Mouse (Mus musculus): Measurements from ENCODE around the gene Pbx4. TPM values are rescaled to one million over a fixed set of nuclear protein-coding genes. Genes with fewer than 3 reads are reported as not detected.

Pbx4 gene
- polyA plus RNA-seq, 1 experiment from 2014 or later, result 8.8 TPM

DNA sequence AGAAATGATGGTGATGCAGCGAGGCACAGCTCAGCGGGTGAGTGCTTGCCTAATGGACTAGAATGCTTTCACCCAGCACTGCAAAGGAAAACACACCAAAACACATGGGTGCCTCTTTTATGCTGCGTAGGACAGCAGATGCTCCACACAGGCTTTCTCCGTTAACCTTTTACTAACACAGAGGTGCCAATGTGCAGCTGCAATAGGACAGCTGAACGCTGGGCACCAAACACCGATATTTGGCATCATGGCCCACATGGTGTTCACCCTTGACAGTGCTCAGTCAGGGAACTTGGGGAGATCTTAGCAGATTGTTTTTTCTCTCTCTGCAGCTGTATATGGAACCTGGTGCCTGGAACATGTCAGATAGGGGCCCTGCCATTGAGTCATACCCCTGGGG lies 37.4 kb upstream of the Pbx4 start:
- peaks cover 56% of the 10 kb centered on the region for H3K36me3 ChIP-seq (ENCODE audit: control insufficient read depth, insufficient read depth, low read length)
- WGBS, result 93% methylated on average over 6 of the region's 6 CpGs

DNA sequence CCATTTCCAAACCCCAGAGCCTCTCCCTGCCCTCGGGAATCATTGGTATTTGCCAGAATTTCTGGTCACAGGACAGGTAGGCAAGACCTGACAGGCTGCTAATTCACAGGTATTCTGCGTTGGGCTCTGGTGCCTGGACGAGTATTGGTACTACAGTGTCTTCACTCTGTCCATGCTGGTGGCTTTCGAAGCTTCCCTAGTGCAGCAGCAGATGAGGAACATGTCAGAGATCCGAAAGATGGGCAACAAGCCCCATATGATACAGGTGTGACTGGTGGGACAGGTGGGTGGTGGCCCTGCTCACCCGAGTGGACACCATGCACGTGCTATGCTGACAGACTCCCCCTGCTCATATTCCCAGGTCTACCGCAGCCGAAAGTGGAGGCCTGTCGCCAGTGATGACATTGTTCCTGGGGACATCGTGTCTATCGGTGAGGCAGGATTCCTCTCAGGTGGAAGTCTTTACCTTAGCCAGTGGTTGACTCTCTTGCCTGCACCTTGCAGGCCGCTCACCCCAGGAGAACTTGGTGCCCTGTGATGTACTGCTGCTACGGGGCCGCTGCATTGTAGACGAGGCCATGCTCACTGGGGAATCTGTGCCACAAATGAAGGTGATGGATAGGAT lies 35.5 kb upstream of the Pbx4 start:
- Histone ChIP-seq H3K27me3 (ENCODE audit: control insufficient read depth, insufficient read depth, low read length) (no peaks in the 10 kb centered on the region), H3K36me3 (ENCODE audit: control insufficient read depth, insufficient read depth, low read length) (peaks cover 72% of the 10 kb centered on the region), H3K4me3 (ENCODE audit: low read depth, low read length) (no peak overlapping the region), H3K4me2 (replicated peaks; ENCODE audit: low read depth, low read length) (no peak overlapping the region), H3K9ac (replicated peaks; ENCODE audit: low read depth, low read length) (no peak overlapping the region), H3K9me3 (ENCODE audit: control insufficient read depth, low read depth, low read length) (no peaks in the 10 kb centered on the region), H3K4me1 (ENCODE audit: control insufficient read depth, insufficient read depth, low read length) (peaks cover 10% of the 10 kb centered on the region), H3K27ac (ENCODE audit: low read length) (no peak overlapping the region)
- no peak for ATAC-seq (ENCODE audit: insufficient number of reproducible peaks, insufficient read depth, low FRiP score, low read depth)
- WGBS, result 97% methylated on average over 16 of the region's 16 CpGs

More for the DNA sequence above, 37.4 kb upstream of the Pbx4 start:
- Histone ChIP-seq H3K9ac (replicated peaks; ENCODE audit: low read depth, low read length) (no peak overlapping the region), H3K27ac (ENCODE audit: low read length) (no peak overlapping the region), H3K27me3 (ENCODE audit: control insufficient read depth, insufficient read depth, low read length) (no peaks in the 10 kb centered on the region), H3K4me2 (replicated peaks; ENCODE audit: low read depth, low read length) (no peak overlapping the region), H3K4me1 (ENCODE audit: control insufficient read depth, insufficient read depth, low read length) (peaks cover 10% of the 10 kb centered on the region), H3K4me3 (ENCODE audit: low read depth, low read length) (no peak overlapping the region), H3K9me3 (ENCODE audit: control insufficient read depth, low read depth, low read length) (no peaks in the 10 kb centered on the region)
- ATAC-seq (ENCODE audit: insufficient number of reproducible peaks, insufficient read depth, low FRiP score, low read depth), result no peak

DNA sequence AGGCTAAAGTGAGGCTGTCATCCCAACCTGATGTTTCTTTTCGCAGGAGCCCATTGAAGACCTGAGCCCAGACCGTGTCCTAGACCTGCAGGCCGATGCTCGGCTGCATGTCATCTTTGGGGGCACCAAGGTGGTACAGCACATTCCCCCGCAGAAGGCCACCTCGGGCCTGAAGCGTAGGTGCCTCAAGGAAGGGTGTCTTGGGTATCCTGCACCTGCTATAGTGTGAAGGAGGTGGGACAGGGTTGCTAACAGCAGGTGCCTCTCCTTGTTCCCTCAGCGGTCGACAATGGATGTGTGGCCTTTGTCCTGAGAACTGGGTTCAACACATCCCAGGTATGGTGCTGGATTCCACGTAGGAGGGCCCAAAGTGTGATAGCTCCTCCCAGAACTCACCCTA lies 34.6 kb upstream of the Pbx4 start:
- WGBS, result 92% methylated on average over 10 of the region's 10 CpGs

DNA sequence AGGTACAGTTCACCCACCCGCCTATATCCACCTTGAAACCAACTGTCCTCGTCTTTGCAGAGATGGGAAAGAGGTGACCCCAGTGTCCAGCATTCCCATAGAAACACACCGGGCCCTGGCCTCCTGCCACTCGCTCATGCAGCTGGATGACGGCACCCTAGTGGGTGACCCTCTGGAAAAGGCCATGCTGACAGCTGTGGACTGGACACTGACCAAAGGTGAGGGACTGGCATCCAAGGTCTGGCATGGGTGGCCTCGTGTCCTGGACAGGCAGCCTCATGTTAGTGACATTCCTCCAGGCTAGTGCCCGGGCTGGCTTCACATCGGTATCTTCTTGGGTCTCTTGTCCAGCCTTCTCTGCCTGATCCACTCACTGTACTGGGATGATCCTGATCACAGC lies 33.0 kb upstream of the Pbx4 start:
- Histone ChIP-seq H3K27ac (ENCODE audit: low read length) (no peak overlapping the region), H3K36me3 (ENCODE audit: control insufficient read depth, insufficient read depth, low read length) (peaks cover 90% of the 10 kb centered on the region), H3K4me3 (ENCODE audit: low read depth, low read length) (no peak overlapping the region), H3K9me3 (ENCODE audit: control insufficient read depth, low read depth, low read length) (no peaks in the 10 kb centered on the region), H3K9ac (replicated peaks; ENCODE audit: low read depth, low read length) (no peak overlapping the region), H3K4me1 (ENCODE audit: control insufficient read depth, insufficient read depth, low read length) (no peaks in the 10 kb centered on the region), H3K4me2 (replicated peaks; ENCODE audit: low read depth, low read length) (no peak overlapping the region), H3K27me3 (ENCODE audit: control insufficient read depth, insufficient read depth, low read length) (no peaks in the 10 kb centered on the region)
- WGBS, result 93% methylated on average over 8 of the region's 8 CpGs
- no peak for ATAC-seq (ENCODE audit: insufficient number of reproducible peaks, insufficient read depth, low FRiP score, low read depth)

More for the DNA sequence above, 34.6 kb upstream of the Pbx4 start:
- Histone ChIP-seq H3K27me3 (ENCODE audit: control insufficient read depth, insufficient read depth, low read length) (no peaks in the 10 kb centered on the region), H3K9ac (replicated peaks; ENCODE audit: low read depth, low read length) (no peak overlapping the region), H3K4me1 (ENCODE audit: control insufficient read depth, insufficient read depth, low read length) (peaks cover 1% of the 10 kb centered on the region), H3K27ac (ENCODE audit: low read length) (no peak overlapping the region), H3K4me3 (ENCODE audit: low read depth, low read length) (no peak overlapping the region), H3K4me2 (replicated peaks; ENCODE audit: low read depth, low read length) (no peak overlapping the region), H3K36me3 (ENCODE audit: control insufficient read depth, insufficient read depth, low read length) (peaks cover 81% of the 10 kb centered on the region), H3K9me3 (ENCODE audit: control insufficient read depth, low read depth, low read length) (no peaks in the 10 kb centered on the region)
- no peak for ATAC-seq (ENCODE audit: insufficient number of reproducible peaks, insufficient read depth, low FRiP score, low read depth)

DNA sequence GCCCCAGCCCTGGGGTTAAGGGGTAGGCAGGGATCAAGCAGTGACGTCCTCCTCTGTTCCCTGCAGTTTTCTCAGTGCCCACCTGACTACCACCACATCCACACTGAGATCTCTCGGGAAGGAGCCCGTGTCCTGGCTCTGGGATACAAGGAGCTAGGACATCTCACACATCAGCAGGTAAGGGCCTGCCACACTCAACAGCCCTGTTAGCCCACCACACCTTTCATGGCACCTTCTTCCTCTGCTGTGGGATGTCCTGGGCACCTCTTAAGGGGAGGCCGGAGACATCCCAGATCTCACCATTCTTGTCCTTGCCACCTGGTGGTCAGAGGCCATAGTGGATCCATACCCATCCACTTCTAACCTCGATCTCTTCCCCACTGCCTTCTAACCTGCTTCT lies 32.3 kb upstream of the Pbx4 start:
- H3K4me2 ChIP-seq (replicated peaks; ENCODE audit: low read depth, low read length), result no peak overlapping the region
- H3K27me3 ChIP-seq (ENCODE audit: control insufficient read depth, insufficient read depth, low read length), result no peaks in the 10 kb centered on the region
- H3K4me1 ChIP-seq (ENCODE audit: control insufficient read depth, insufficient read depth, low read length), result no peaks in the 10 kb centered on the region
- no peak overlapping the region for H3K4me3 ChIP-seq (ENCODE audit: low read depth, low read length)
- H3K36me3 ChIP-seq (ENCODE audit: control insufficient read depth, insufficient read depth, low read length), result peaks cover 89% of the 10 kb centered on the region
- 91% methylated on average over 5 of the region's 5 CpGs for WGBS
- ATAC-seq (ENCODE audit: insufficient number of reproducible peaks, insufficient read depth, low FRiP score, low read depth), result no peak
- H3K9me3 ChIP-seq (ENCODE audit: control insufficient read depth, low read depth, low read length), result no peaks in the 10 kb centered on the region
- H3K27ac ChIP-seq (ENCODE audit: low read length), result no peak overlapping the region
- H3K9ac ChIP-seq (replicated peaks; ENCODE audit: low read depth, low read length), result no peak overlapping the region

DNA sequence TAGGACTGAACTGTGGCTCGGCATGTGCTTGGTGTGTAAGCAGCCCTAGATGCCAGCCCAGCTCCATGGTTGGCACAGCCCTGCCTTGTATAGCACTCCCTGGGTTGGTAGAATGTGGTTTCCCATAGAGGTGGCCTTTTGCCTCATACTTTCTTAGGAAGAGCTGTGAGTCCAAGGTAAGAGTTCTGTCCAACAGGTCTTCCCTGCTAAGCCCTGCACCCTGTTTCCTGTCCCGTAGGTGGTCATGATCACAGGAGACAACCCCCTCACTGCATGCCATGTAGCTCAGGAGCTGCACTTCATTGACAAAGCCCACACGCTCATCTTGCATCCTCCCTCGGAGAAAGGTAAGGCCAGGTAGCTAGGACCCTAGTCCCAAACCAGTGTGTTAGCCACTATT lies 30.5 kb upstream of the Pbx4 start:
- no peak for ATAC-seq (ENCODE audit: insufficient number of reproducible peaks, insufficient read depth, low FRiP score, low read depth)

DNA sequence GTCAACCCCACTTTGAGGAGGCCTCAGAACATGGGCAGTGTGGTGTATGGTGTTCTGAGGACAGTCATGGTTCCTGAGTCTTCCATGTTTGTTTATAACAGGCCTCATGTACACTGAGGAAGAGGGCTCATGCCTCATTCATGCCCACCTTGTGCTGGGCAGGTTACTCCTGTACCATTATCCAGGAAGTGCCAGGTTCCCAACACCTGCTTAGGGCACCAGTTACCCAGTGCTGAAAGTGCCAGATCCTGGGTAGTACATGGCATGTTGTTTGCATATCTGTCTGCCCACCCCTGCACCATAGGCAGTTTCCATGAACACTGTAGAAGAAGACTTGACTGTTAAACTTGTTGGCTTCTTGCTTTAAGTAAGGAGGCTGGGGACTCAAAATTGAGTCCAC lies 30.1 kb upstream of the Pbx4 start:
- Histone ChIP-seq H3K36me3 (ENCODE audit: control insufficient read depth, insufficient read depth, low read length) (peaks cover 93% of the 10 kb centered on the region), H3K9me3 (ENCODE audit: control insufficient read depth, low read depth, low read length) (no peaks in the 10 kb centered on the region), H3K27ac (ENCODE audit: low read length) (no peak overlapping the region), H3K4me2 (replicated peaks; ENCODE audit: low read depth, low read length) (no peak overlapping the region), H3K9ac (replicated peaks; ENCODE audit: low read depth, low read length) (no peak overlapping the region), H3K4me3 (ENCODE audit: low read depth, low read length) (no peak overlapping the region), H3K27me3 (ENCODE audit: control insufficient read depth, insufficient read depth, low read length) (no peaks in the 10 kb centered on the region), H3K4me1 (ENCODE audit: control insufficient read depth, insufficient read depth, low read length) (no peaks in the 10 kb centered on the region)
- no peak for ATAC-seq (ENCODE audit: insufficient number of reproducible peaks, insufficient read depth, low FRiP score, low read depth)

More for the DNA sequence above, 30.5 kb upstream of the Pbx4 start:
- Histone ChIP-seq H3K9ac (replicated peaks; ENCODE audit: low read depth, low read length) (no peak overlapping the region), H3K36me3 (ENCODE audit: control insufficient read depth, insufficient read depth, low read length) (peaks cover 93% of the 10 kb centered on the region), H3K4me3 (ENCODE audit: low read depth, low read length) (no peak overlapping the region), H3K9me3 (ENCODE audit: control insufficient read depth, low read depth, low read length) (no peaks in the 10 kb centered on the region), H3K4me2 (replicated peaks; ENCODE audit: low read depth, low read length) (no peak overlapping the region), H3K27ac (ENCODE audit: low read length) (no peak overlapping the region), H3K4me1 (ENCODE audit: control insufficient read depth, insufficient read depth, low read length) (no peaks in the 10 kb centered on the region), H3K27me3 (ENCODE audit: control insufficient read depth, insufficient read depth, low read length) (no peaks in the 10 kb centered on the region)
- 95% methylated on average over 4 of the region's 4 CpGs for WGBS

DNA sequence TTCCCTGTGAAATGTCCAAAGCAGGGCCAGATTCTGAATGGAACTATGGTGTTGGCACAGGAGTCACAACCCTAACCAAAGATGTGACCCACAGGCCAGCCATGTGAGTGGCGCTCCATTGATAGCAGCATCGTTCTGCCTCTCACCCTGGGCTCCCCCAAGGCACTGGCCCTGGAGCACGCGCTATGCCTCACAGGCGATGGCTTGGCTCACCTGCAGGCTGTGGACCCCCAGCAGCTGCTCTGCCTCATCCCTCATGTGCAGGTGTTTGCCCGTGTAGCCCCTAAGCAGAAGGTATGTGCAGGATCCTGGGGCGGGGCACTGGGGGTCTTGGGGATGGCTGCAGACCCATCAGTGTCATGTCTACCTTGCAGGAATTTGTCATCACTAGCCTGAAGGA lies 28.9 kb upstream of the Pbx4 start:
- Histone ChIP-seq H3K9me3 (ENCODE audit: control insufficient read depth, low read depth, low read length) (no peaks in the 10 kb centered on the region), H3K4me3 (ENCODE audit: low read depth, low read length) (no peak overlapping the region), H3K4me1 (ENCODE audit: control insufficient read depth, insufficient read depth, low read length) (no peaks in the 10 kb centered on the region), H3K9ac (replicated peaks; ENCODE audit: low read depth, low read length) (no peak overlapping the region), H3K36me3 (ENCODE audit: control insufficient read depth, insufficient read depth, low read length) (peaks cover 91% of the 10 kb centered on the region), H3K27me3 (ENCODE audit: control insufficient read depth, insufficient read depth, low read length) (no peaks in the 10 kb centered on the region), H3K4me2 (replicated peaks; ENCODE audit: low read depth, low read length) (no peak overlapping the region), H3K27ac (ENCODE audit: low read length) (no peak overlapping the region)
- ATAC-seq (ENCODE audit: insufficient number of reproducible peaks, insufficient read depth, low FRiP score, low read depth), result no peak
- WGBS, result 96% methylated on average over 7 of the region's 7 CpGs

DNA sequence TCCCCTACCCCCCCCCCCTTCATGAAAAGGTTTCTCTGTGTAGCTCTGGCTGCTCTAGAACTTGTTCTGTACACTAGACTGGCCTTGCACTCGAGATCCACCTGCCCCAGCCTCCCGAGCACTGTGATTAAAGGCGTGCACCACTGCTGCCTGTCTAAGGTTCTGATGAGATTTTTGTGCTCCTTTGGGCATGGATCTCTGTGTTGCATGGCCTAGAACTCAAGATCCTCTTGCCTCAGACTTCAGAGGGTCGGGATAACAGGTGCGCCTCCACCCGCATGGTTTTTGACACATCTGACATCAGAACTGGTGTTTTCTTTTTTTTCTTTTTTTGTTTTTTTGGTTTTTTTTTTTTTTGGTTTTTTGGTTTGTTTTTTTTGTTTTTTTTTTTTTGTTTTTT lies 27.8 kb upstream of the Pbx4 start:
- Histone ChIP-seq H3K4me1 (ENCODE audit: control insufficient read depth, insufficient read depth, low read length) (no peaks in the 10 kb centered on the region), H3K4me2 (replicated peaks; ENCODE audit: low read depth, low read length) (no peak overlapping the region), H3K9ac (replicated peaks; ENCODE audit: low read depth, low read length) (no peak overlapping the region), H3K27me3 (ENCODE audit: control insufficient read depth, insufficient read depth, low read length) (no peaks in the 10 kb centered on the region), H3K9me3 (ENCODE audit: control insufficient read depth, low read depth, low read length) (no peaks in the 10 kb centered on the region), H3K27ac (ENCODE audit: low read length) (no peak overlapping the region), H3K36me3 (ENCODE audit: control insufficient read depth, insufficient read depth, low read length) (peaks cover 80% of the 10 kb centered on the region), H3K4me3 (ENCODE audit: low read depth, low read length) (no peak overlapping the region)
- no peak for ATAC-seq (ENCODE audit: insufficient number of reproducible peaks, insufficient read depth, low FRiP score, low read depth)
- 91% methylated on average over 6 of the region's 6 CpGs for WGBS

All from stomach, embryonic 14.5 days (tissue).